Mouse (Mus musculus) A20 (cell line): ENCODE results near the gene Kcne1.
A peak's percentile ranks its signal among the peaks of the same experiment; 100 is the strongest.

Source experiments
- DNase-seq: peaks from one replicate; pipeline ENCODE4 v3.0.0-alpha.2; 2011; ENCODE audit warnings: low read depth, low spot score

Kcne1 gene

GRCm38 (mm10) chr16:92307947-92308346, 51.3 kb downstream of the Kcne1 start:
- no peak for DNase-seq

- peak; percentile 29 for DNase-seq
Observed at GRCm38 (mm10) chr16:92305519-92305918, 53.7 kb downstream of the Kcne1 start.

- DNase-seq, result peak; percentile 18
Observed at GRCm38 (mm10) chr16:92302506-92302905, 56.8 kb downstream of the Kcne1 start.

DNA sequence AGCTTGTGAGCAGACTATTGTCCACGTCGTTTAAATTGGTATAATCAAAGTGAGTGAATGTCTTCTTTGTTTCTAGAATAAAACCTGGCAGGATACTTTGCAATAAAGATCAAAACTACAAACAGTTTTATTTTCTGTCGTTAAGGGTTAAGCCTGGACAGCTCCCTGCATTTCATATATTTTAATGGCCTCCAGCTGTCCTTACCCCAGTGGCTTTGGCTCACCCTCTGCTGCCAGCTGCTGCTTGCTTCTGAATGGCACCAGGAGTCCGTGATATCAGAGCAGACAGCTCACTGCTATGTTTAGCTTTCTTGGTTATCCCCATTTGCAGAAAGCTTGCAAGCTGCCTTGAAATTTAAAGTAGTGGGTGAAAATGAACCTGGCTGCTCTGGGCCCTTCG, 57.3 kb downstream of the Kcne1 start:
- DNase-seq, result peak; percentile 53

DNA sequence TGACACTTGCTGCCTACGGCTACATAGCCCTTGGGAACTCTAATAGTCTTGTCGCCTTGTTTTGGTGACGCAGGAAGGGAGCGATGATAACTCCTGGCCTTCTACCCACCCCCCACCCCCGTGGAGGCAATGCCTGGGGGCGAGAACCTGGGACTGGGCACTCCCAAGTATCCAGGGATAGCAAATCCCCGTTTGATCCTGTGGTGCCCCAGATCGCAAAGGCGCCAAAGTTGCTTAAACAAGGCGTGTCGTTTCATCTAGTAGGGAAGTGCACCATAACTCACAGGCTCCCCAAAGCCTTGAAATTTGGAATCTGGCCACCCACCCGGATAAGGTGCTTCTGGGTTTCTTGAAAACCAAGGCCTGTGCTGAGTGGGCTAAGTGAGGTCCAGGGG, 57.9 kb downstream of the Kcne1 start:
- no peak for DNase-seq

DNA sequence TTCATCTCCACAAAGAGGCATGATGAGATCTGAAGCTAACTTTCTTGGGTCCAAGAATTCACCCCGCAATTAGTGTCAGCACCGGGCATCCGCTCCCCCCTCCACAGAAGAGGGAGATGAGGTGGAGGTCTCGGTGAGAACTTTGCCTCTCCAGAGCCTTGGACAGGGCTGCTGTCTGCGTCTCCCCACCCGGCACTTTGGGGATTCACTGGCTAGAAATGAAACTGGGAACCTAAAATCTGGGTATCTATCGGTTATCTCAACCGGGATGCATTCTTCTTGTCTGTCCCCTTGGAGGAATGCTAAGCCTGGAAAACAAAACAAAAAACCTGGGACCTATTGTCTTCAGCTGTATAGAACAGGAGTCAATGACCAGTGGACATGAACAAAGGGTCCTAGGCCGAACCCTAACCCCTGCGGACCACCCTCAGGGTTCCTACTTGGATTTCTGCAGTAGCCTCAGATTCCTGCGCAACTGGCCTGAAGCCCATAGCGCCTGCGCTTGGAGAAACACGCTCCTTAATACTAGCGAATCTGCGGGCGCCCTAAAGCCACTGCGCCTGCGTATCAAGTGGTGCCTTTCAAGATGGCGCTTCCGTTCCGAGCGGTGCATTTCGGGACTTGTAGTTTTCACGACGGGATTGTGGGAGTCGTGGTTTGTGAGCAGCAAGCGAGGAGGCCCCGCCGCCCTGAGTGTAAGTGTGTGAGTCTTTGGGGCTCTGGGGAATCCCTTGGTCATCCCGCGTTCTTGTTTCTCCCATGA, 58.4 kb downstream of the Kcne1 start, which contains the start of gene Smim11:
Gene Smim11 (plus strand): TSS at position 638 of the 763 bp plus-strand sequence.
- peak; percentile 96 for DNase-seq
